Mouse (Mus musculus): Measurements from ENCODE around the gene Dis3. TPM values are rescaled to one million over a fixed set of nuclear protein-coding genes. Genes with fewer than 3 reads are reported as not detected.
"Not testable (repeated sequence)": the region's sequence is repeated elsewhere in the genome, so short reads cannot be mapped to it uniquely, and the experiment has no call there.

Gene Dis3
- polyA plus RNA-seq, 1 experiment from 2014 or later: 43.9 TPM

DNA sequence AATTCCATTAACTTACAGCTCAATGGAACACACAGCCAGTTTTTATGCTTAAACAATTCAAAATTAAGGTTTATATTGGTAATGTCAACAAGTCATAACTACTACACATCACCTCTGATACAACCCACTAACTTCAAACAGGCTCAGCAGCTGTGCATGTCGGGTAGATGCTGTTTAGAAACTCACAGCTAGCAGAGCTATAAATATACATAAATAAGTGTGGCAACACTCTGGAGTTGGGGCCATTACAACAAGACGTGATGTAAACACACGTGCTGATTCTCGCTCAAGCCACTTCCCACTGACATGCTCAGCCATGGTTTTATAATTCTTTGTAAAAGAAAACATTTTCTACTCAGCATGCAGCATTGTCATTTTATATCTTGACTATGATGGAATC lies 63.5 kb downstream of the Dis3 start:
- Histone ChIP-seq H3K4me2 (ENCODE audit: low read depth) (no peak overlapping the region), H3K27me3 (ENCODE audit: control insufficient read depth, insufficient read depth, low read length) (no peaks in the 10 kb centered on the region), H3K36me3 (ENCODE audit: control insufficient read depth, insufficient read depth, low read length) (no peaks in the 10 kb centered on the region; the same call in none of the 2 replicates), H3K9me3 (ENCODE audit: control insufficient read depth, low read length) (no peaks in the 10 kb centered on the region), H3K4me1 (ENCODE audit: control insufficient read depth, insufficient read depth, low read length) (no peaks in the 10 kb centered on the region), H3K9ac (ENCODE audit: low read length) (no peak overlapping the region), H3K27ac (ENCODE audit: low read depth, low read length) (no peak overlapping the region), H3K4me3 (ENCODE audit: low read depth, low read length) (no peak overlapping the region)
- 84% methylated on average over 4 of the region's 4 CpGs for WGBS
- no peak for DNase-seq (ENCODE audit: low spot score)
- ATAC-seq (ENCODE audit: insufficient read depth, low FRiP score, low TSS enrichment): no peak

DNA sequence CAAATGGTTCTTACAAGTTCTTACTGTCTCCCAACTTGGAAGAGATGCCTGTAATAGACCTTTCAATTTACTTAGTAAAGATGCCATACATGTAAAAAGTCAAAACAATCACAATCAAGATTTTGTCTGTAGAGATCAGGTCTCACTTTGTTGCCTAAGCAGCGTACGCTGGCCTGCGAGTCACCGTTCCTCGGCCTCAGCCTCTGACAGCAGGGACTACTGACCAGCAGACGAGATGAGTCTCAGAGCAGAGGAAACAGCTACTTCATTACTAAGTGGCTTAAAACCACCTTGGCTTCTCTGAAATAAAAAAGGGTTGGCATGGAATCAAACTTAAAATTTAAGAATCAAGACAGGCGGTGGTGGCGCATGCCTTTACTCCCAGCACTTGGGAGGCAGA lies 64.7 kb downstream of the Dis3 start:
- H3K27me3 ChIP-seq (ENCODE audit: control insufficient read depth, insufficient read depth, low read length); H3K4me2 ChIP-seq (ENCODE audit: low read depth); H3K9ac ChIP-seq (ENCODE audit: low read length); H3K4me3 ChIP-seq (ENCODE audit: low read depth, low read length); DNase-seq (ENCODE audit: low spot score); ATAC-seq (ENCODE audit: insufficient read depth, low FRiP score, low TSS enrichment); H3K4me1 ChIP-seq (ENCODE audit: control insufficient read depth, insufficient read depth, low read length); H3K36me3 ChIP-seq (ENCODE audit: control insufficient read depth, insufficient read depth, low read length); H3K27ac ChIP-seq (ENCODE audit: low read depth, low read length); H3K9me3 ChIP-seq (ENCODE audit: control insufficient read depth, low read length): not testable (repeated sequence)
- 92% methylated on average over 8 of the region's 8 CpGs for WGBS

DNA sequence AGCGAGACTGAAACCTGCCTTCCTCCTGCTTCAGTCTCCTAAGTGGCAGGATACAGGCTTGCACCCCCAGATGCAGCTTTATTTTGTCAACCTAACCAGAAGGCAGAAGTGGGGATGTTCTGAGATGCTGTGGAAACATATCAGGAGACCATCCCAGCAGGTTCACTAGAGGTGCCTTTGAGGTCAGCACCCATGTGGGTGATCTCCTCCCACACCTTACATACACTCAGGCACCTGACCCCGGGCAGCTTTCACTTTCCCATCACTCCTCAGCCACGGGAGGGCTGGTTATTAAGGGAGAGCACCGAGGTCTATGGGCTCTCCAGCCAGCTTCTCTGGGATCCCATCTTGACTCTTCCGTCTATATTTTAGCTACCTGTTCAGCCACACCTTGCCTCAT lies 67.0 kb downstream of the Dis3 start:
- no peaks in the 10 kb centered on the region; the same call in 1 of the 2 replicates for H3K36me3 ChIP-seq (ENCODE audit: control insufficient read depth, insufficient read depth, low read length)
- no peak overlapping the region for H3K27ac ChIP-seq (ENCODE audit: low read depth, low read length)
- WGBS: 87% methylated on average over 5 of the region's 5 CpGs
- H3K4me1 ChIP-seq (ENCODE audit: control insufficient read depth, insufficient read depth, low read length): no peaks in the 10 kb centered on the region
- H3K27me3 ChIP-seq (ENCODE audit: control insufficient read depth, insufficient read depth, low read length): no peaks in the 10 kb centered on the region
- H3K4me2 ChIP-seq (ENCODE audit: low read depth): no peak overlapping the region
- no peak for DNase-seq (ENCODE audit: low spot score)
- no peak overlapping the region for H3K9ac ChIP-seq (ENCODE audit: low read length)
- H3K4me3 ChIP-seq (ENCODE audit: low read depth, low read length): no peak overlapping the region
- no peak for ATAC-seq (ENCODE audit: insufficient read depth, low FRiP score, low TSS enrichment)
- no peaks in the 10 kb centered on the region; the same call in 1 of the 2 replicates for H3K9me3 ChIP-seq (ENCODE audit: control insufficient read depth, low read length)

DNA sequence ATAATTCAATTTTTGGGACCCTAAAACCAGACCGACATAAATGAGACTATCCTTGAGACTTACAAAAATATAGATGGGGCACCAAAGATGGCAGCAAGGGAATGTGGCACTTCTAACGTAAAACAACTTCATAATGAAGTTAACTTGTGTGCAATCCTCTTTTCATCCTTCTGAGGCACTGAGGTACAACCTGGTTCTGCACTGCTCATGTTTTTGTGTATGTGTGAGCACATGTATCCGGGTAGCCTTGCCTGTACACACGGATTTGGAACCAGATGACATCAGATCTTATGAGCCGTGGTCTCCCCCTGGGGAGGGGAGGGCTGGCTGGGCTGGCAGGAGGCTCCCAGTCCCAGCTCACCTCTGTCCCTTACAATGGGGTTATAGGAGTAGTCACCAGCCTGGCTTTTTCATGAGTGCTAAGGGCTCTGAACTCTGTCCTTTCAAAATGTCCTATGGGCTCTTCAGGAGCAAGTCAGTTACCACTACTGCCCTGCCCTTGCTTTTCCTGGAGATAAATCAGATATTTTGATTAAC lies 68.2 kb downstream of the Dis3 start:
- no peaks in the 10 kb centered on the region for H3K4me1 ChIP-seq (ENCODE audit: control insufficient read depth, insufficient read depth, low read length)
- ATAC-seq (ENCODE audit: insufficient read depth, low FRiP score, low TSS enrichment) (no peak), DNase-seq (ENCODE audit: low spot score) (no peak)
- no peaks in the 10 kb centered on the region for H3K27me3 ChIP-seq (ENCODE audit: control insufficient read depth, insufficient read depth, low read length)
- H3K9me3 ChIP-seq (ENCODE audit: control insufficient read depth, low read length): no peaks in the 10 kb centered on the region; the same call in 1 of the 2 replicates
- H3K4me2 ChIP-seq (ENCODE audit: low read depth): no peak overlapping the region
- no peak overlapping the region for H3K9ac ChIP-seq (ENCODE audit: low read length)
- WGBS: 85% methylated on average over 5 of the region's 5 CpGs
- H3K27ac ChIP-seq (ENCODE audit: low read depth, low read length): no peak overlapping the region
- no peaks in the 10 kb centered on the region; the same call in 1 of the 2 replicates for H3K36me3 ChIP-seq (ENCODE audit: control insufficient read depth, insufficient read depth, low read length)
- H3K4me3 ChIP-seq (ENCODE audit: low read depth, low read length): no peak overlapping the region

DNA sequence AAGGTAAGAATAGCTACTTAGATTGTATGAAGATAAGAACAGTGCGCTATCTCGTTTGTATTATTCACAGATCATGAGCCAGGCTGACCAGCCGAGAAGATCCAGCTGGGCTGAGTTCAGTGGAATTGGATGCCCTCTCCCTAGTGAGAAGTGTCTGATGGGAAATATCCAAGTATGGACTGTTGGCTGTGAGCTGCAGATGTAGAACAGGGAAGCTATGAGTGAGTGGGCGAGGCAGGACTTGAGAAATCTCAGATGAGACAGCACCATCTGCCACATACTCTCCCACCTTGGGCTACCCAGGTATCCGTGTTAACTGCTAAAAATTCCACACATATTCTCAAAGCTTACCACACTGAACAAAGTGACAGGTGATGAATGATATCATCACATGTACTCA lies 69.6 kb downstream of the Dis3 start:
- no peak for ATAC-seq (ENCODE audit: insufficient read depth, low FRiP score, low TSS enrichment)

More for the DNA sequence above, 69.6 kb downstream of the Dis3 start:
- H3K27me3 ChIP-seq (ENCODE audit: control insufficient read depth, insufficient read depth, low read length): no peaks in the 10 kb centered on the region
- no peaks in the 10 kb centered on the region for H3K4me1 ChIP-seq (ENCODE audit: control insufficient read depth, insufficient read depth, low read length)
- no peak overlapping the region for H3K9ac ChIP-seq (ENCODE audit: low read length)
- H3K4me3 ChIP-seq (ENCODE audit: low read depth, low read length): no peak overlapping the region
- no peaks in the 10 kb centered on the region; the same call in 1 of the 2 replicates for H3K36me3 ChIP-seq (ENCODE audit: control insufficient read depth, insufficient read depth, low read length)
- 82% methylated on average over 5 of the region's 5 CpGs for WGBS
- no peak overlapping the region for H3K27ac ChIP-seq (ENCODE audit: low read depth, low read length)
- H3K4me2 ChIP-seq (ENCODE audit: low read depth): no peak overlapping the region
- H3K9me3 ChIP-seq (ENCODE audit: control insufficient read depth, low read length): no peaks in the 10 kb centered on the region; the same call in 1 of the 2 replicates
- DNase-seq (ENCODE audit: low spot score): no peak

Other genes with a start within 250 kb of the Dis3 start
- gene Rpl36a-ps1, start 105.5 kb downstream of the Dis3 start, polyA plus RNA-seq (2014; fragmentation: Nextera tagmentation; extraction: Ambion mirVana): 1.6 and 2.5 TPM in 2 replicates
- gene Mzt1, start 53.6 kb downstream of the Dis3 start, polyA plus RNA-seq (2014; fragmentation: Nextera tagmentation; extraction: Ambion mirVana): 88.1 and 98.2 TPM in 2 replicates
- gene Bora, start 53.5 kb downstream of the Dis3 start, polyA plus RNA-seq (2014; fragmentation: Nextera tagmentation; extraction: Ambion mirVana): 56.3 and 60.5 TPM in 2 replicates
- 20.2 and 23.3 TPM in 2 replicates for gene Pibf1, start 346 bp downstream of the Dis3 start, polyA plus RNA-seq (2014; fragmentation: Nextera tagmentation; extraction: Ambion mirVana)
- gene Klf5, start 198.9 kb upstream of the Dis3 start, polyA plus RNA-seq (2014; fragmentation: Nextera tagmentation; extraction: Ambion mirVana): 2.7 and 2.8 TPM in 2 replicates